Mouse (Mus musculus) heart, postnatal 0 days (tissue): ENCODE results near the gene Mrpl51.

Source experiments
- CTCF ChIP-seq: IDR thresholded peaks from 2 replicates; pipeline ENCODE4 v1.5.1; 2016; ENCODE audit warnings: antibody characterized with exemption, control low read depth, low read depth
- EP300 ChIP-seq: IDR thresholded peaks from 2 replicates; pipeline ENCODE4 v1.6.1; 2016; ENCODE audit warnings: antibody characterized with exemption, low read depth

DNA sequence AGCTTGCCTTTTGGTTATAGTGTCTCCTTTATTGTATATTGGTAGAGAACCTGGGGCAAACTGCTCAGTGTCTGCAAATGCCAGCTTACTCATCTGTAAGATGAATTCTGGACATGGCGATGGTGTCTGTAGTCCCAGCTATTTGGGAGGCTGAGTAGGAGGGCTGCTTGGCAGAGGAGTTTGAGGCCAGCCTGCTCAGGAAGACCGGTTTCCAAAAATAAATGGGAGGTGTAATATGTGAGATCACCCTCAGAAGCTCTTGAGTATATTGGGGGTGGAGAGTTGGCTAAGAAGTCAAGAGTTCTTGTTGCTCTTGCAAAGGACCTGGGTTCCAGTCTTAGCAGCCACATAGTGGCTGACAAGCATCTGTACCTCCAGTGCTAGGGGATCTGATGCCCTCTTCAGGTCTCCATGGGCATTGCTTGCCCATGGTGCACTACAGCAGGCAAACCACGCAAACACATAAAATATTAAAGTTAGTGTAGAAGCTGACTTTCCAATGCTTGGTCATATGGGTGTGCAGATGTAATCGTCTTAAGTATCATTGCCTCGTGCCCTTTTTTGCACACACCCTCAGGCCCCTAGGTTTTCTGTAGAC is 34.0 kb downstream of the Mrpl51 start:
- TF ChIP-seq CTCF (0 out of 2 replicates have a peak, but pooled peaks have one; percentile 21), EP300 (no peak)
